Mouse (Mus musculus): Measurements from ENCODE around the gene Dtx3l.
"Not testable (repeated sequence)": the region's sequence is repeated elsewhere in the genome, so short reads cannot be mapped to it uniquely, and the experiment has no call there.

Gene Dtx3l

DNA sequence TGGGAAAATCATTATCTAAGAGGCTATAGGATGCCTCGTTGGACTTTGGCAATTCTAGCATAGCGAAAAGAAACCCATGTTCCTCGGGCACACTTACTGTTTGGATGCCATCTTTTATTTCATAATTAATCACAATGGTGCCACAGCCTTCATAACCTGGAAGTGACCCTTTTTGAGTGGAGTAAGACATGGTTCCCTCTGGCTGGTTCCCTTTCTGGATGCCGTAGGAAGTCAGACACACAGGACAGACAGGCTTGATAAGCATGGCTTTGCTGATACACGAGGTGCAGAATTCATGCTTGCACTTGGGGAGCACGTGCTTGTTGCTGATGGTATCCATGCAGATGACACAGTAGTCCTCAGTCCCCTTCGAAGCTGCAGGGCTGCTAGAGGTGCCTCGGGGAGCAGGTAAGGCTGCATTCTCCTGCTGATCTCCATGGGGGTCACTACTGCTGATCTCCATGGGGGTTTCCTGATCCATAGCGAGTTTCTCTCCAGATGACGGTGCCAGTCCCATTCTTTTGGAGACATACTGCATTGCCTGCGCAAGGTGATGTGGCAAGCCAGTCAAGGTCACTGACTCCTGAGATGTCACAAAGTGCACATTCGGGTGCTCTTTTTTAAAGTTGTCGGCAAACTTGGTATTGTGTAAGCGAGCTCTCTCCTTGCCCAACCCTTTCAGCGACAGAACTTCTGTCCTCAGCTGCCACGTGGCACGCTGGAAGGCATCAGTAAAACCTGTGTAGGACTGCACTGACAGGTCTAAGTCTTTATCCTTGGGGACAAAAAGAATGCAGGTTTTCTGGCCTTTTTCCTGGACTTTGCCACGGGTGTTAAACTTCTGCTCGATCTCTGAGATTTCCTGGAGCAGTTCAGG, 6.5 kb downstream of the Dtx3l start:
- DNase-seq (ENCODE audit: low read depth, low spot score) = no peak

DNA sequence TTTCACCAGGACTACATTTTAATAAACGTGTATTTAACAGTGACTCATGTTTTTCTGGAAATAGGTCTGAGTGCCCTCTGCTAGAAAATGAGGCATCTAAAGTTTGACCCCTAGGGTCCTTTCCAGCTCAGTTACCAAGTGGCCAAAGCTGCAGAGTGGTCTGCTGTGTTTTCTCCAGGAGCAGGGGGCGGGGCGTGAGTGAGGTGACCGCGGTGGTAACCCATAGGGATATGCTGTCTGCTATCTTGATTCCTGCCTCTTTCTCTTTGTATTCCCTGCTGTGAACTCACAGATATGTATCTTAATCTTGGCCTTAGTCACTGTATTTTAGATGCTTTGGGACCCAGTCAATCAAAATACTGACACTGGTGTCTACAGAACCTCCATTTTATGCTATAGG, 14.6 kb downstream of the Dtx3l start:
- no peak for DNase-seq (ENCODE audit: low read depth, low spot score)

DNA sequence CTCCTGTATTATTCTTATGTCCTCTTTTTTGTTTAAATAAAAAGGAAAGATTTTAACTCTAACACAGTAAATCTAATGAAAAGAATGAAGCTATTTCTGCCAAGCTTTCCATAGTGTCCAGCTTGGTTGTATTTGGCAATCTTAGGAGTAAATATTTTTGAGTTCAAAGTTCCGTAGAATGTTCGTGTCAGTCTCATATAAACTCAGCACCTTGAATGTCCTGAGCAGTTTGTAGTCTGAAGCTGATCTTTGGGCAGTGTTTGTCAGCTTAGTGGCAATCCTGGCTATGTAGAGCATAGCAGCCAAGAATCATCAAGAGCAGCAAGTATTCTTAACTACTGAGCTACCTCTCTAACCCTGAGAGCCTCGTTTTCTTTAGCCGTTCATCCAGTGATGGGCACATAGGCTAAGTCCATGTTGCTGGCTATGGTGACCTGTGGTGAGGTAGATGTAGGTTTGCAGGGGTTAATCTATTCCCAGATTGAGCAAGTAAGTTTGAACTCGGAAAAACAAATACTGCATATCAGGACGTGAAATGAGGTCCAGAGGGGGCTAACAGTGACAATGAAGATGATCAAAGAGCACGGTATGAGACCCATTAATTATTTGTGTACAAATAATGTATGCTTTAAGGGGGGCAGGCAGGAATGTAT, 15.3 kb downstream of the Dtx3l start:
- no peak for DNase-seq (ENCODE audit: low read depth, low spot score)

DNA sequence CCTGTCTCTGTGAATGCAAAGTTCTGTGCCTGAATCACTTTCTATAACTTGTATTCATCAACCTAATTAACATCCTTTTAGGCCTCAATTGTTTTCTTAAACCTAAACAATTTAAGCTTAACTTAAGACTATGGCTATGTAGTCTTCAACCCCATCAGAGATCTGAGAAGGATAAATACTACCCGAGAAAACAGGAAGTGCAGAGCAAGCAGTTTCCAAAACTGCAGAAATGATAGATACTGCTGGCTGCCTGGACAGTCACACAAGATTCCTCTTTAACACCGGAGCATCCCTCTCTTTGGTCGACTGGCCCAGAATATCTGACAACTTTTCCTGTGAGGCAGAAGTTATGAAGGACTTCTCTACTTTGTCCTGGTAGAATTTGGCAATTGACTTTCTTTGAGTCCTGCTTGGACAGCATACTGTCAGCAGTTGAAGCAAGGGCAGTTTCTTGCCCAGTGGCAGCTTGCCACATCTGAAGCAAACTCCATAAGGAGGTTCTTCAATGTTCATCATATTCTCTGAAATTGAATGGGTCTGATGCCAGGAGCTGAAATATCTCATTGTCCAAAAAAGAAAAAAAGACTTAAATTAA, 16.6 kb downstream of the Dtx3l start:
- no peak for DNase-seq (ENCODE audit: low read depth, low spot score)

DNA sequence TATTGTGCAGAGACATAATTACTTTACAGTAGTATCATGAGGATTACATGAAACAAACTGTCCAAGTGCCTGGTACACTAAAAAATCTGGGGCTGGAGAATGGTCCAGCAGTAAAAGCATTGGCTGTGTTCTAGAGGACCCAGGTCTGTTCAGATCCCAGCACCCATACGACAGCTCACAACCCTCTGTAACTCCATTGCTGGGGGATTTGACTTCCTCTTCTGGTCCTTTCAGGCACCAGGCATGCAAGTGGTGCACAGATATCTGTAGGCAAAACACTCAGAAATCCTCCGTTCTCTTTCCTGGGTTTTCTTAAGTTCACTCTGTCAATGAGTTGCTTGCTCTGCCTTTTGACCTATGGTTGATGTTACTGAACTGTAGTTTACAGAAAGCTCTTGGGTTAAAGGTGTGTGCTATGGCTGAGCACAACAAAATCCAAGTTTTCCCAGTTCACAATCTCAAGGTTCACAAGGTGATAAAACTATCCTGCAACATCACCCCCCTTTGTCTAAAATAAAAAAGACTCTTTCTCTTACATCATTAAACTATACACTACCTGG, 17.2 kb downstream of the Dtx3l start:
- no peak for DNase-seq (ENCODE audit: low read depth, low spot score)

DNA sequence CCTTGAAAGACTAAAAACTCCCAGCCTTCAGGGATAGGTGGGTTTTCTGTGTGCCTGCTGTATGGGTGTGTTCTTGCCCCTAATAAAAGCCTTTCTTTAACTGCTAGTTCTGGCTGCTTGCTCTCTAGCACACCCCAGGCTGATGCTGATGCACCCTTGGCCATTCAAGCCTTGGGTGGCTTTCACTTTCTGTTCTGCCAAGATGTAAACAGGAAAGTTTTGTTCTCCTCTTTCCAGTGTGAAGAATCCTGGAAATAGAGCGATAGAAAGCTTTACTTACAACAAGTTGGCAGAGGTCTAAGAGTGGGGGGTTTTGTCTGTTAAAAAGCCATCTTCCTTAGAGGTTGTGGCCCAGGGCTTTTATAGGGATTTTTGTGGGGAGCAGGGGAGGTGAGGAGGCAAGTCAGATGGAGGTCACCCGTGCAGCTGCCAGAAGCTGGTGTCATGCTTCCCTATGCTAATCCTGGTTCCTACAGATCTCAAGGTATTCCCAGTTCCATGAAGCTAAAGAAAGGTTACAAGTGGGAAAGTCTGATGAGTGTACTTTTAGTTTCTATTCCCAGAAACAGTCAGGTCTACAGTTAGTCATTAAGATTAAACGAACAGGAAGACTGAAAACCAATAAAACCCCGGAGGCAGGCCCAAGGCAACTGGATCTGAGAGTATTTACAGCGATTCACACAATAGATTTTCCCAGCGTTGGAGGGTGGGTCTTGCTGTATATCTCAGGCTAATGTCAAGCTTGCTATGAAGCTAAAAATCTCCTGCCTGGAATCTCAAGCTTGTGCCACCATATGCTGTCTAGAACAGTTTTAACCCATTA, 20.0 kb downstream of the Dtx3l start:
- peak; percentile 37 for DNase-seq (ENCODE audit: low read depth, low spot score)

DNA sequence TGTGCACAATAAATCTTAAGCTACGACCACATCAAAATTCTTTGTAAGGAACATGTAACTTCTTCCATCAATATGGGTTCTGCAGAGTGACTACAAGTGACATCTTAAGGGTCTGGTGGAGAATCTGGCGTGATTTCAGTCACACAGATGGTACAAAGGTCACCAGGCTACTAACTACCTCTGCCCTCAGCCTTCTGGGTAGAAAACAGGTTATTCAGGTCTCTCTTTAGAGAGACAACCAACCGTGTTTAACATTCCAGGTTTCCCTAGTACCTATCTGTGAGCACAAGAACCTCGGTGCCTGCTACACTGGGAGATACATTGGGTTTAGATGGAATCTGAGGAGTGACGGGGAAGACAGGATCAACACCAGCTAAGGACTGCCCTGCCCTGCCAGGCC, 24.6 kb downstream of the Dtx3l start:
- no peak for DNase-seq (ENCODE audit: low read depth, low spot score)

DNA sequence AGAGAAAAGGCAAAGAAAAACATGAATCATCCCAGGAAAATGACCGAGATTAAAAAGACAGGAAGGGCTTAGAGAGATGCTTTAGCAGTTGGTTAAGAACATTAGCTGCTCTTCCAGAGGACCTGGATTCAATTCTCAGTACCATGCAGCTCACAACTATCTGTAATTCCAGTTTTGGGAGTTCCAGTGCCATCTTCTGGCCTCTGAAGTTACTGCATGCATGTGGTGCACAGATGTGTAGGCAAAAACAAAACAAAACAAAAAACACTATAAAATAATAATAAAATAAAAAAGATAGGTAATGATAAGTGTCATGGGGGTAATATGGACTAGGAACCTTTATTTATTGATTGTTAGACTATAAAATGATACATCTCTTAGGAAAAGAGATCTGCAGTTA, 25.4 kb downstream of the Dtx3l start:
- DNase-seq (ENCODE audit: low read depth, low spot score) = peak; percentile 65

DNA sequence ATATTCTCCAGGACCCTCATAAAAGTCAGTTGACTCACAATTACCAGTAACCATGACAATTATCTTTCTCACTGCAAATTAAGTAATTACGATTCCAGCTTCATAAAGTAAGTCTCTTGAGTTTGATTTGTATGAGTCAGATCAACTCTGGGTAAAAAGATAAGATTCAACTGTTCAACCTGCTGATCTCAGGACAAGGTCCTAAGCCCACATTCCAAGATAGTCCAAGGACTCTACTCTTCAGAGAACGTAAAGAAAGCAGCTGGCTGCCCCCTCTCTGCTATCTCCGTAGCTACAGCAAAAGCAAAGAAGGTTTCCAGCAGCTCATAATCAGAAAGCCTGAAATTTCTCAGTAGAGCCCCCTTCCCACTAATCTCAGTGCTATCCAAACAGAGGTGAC, 27.5 kb downstream of the Dtx3l start:
- no peak for DNase-seq (ENCODE audit: low read depth, low spot score)

DNA sequence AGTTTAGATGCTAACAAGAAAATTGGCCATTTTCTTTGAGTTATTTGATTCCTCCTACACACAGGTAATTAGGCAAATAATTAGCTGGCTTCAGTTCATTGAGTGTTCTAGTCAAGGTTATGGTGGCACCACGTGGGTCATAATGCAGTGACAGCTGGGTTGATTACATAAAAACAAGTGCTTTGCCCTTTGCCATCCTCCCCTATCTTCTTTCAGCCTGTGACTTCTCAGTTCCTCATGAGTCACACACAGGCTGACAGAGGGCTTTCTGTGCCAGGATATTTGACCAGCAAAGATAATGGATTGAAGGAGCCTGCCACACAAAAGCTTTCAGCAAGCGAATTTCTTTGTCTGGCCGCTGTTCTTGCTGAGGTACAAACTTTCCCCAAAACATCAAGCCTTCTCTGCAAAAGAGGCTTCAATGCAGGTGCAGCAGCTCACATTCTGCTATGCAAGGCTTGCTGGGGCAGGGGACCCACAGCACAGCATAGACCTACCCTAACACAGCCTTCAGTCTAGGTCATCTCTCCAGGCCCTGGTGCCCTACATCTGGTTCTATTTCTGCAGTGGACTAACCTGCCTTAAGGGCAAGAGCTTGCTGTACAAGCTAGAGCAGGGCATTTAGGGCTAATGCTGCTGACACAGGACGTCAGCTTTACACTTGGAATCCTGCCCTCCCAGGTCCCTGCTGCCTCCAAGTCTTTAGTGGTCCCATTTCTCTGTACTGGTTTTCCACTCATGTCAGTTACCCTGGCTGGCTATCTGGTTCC, 31.3 kb downstream of the Dtx3l start:
- peak; percentile 58 for DNase-seq (ENCODE audit: low read depth, low spot score)

DNA sequence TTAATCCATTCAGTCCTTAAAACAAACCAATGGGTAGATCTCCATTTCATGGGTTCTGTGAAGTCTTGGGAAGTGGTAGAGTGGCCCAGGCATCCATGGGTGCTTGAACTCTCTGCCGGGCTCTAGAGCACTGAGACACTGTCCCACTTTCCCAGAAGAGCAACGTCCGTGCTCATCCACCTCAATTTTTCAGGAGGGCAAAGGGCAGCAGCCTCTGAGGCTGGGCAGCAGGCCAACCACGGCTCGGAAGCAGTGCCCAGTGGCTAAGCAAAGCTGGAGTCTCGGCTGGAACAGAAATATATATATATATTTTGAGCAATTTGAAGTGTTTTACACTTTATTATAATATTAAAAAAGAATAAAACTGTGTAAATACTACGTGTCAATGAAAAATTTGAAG, 32.1 kb downstream of the Dtx3l start:
- DNase-seq (ENCODE audit: low read depth, low spot score) = no peak

DNA sequence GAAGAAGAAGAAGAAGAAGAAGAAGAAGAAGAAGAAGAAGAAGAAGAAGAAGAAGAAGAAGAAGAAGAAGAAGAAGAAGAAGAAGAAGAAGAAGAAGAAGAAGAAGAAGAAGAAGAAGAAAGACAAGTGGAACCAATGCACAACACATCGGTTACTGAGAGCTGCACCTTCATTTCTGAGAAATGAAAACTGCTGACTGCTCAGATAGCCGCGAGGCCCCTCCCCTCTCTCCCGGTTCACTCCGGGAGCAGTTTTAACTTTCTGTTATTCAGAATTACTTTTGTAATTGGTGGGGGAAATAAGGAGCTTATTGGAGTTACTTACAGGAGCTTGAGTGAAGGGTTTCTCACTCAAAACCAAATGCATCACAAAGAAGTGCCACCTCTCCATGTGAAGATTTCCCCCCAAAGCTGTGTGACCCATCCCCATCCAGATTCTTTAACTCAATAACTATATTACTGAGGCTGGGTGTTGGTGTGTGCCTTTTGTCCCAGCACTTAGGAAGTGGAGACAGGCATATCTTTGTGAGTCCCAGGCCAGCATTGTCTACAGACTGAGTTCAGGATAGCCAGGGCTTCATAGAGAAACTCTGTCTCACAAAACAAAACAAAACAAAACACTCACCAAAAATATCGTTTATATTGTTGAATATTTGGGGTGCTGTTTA, 33.0 kb downstream of the Dtx3l start:
- DNase-seq (ENCODE audit: low read depth, low spot score) = no peak

DNA sequence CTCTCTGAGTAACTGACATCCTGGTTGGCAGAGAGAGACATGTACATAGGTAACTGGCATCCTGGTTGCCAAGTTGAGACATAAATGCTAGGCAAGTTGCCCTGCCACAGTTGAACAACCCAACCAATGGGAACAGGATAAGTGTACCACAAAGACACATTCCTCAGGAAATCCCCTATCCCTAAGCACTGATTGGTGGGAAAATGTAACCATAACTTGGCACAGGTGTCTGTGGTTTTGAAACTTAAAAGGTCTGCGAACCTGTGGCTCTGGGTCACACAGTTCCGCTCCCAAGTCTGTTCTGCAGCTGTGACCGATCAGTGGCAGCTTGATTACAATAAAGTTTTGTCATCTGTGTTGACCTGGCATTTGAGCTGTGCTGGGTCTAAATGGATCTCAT, 33.6 kb downstream of the Dtx3l start:
- peak; percentile 70 for DNase-seq (ENCODE audit: low read depth, low spot score)

DNA sequence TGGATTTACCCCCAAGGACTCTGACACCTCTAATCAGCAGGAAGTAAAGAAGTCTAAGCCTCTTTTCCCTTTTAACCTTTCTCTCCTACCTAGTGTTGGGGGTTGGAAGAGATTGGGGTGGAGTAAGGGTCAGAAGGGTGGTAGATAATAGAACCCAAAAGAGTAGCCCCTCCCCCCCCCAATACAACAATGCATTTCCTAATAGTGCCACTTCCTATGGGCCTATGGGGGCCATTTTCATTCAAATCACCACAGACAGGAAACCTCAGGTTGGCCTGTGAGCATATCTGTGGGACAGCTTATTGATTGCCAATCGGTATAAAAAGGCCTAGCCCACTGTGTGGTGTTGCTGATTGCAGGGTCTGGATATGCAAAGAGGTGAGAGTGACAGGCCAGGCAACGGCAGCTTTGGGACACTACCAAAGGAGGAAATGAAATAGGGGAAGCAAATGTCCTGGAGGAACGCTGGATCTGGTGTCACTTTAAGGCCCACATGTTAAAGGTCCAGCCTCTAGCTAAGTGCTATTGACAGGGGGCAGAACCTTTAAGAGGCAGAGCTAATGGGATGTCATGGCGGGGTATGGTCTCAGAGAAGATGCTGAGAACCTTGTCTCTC, 34.7 kb downstream of the Dtx3l start:
- DNase-seq (ENCODE audit: low read depth, low spot score) = no peak

DNA sequence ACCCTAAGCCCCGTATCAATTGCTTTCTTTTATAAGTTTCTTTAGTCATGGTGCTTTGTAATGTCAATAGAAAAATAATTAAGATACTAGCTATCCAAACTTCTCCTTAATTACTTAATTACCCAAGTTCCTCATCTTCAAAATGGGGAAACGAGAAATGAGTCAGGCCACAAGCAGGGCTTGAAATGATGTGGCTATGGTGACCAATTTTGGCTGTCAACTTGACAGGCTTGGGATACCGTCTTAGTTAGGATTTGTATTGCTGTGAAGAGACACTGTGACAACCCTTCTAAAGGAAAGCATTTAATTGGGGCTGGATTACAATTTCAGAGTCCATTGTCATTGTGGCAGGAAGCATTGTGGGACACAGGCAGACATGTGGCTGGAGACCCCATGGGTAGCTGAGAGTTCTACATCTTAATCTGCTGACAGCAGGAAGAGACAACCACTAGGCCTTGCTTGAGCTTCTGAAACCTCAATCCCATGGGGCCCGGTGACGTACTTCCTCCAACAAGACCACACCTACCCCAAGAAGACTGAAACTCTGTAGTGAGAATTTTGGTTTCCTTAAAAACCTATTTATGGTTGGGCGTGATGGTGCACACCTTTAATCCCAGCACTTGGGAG, 35.8 kb downstream of the Dtx3l start:
- DNase-seq (ENCODE audit: low read depth, low spot score) = no peak

DNA sequence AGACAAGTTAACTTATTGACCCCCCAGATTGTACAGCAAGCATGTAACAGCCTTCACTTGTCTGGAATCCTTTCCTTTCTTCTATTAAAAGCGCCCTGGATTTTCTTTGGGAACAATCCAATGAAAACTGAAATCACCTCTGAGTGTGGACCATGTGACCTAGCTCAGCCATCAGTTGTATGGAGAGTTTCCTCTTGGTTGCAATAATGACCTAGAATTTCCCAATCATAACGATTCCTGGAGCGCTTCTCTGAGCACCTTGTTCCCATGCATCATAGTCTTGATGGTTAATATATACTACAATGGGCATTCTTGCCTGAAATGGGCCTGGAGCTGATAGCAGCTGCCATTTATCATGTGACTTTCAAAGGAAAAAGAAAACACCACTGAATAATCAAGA, 38.4 kb downstream of the Dtx3l start:
- no peak for DNase-seq (ENCODE audit: low read depth, low spot score)

DNA sequence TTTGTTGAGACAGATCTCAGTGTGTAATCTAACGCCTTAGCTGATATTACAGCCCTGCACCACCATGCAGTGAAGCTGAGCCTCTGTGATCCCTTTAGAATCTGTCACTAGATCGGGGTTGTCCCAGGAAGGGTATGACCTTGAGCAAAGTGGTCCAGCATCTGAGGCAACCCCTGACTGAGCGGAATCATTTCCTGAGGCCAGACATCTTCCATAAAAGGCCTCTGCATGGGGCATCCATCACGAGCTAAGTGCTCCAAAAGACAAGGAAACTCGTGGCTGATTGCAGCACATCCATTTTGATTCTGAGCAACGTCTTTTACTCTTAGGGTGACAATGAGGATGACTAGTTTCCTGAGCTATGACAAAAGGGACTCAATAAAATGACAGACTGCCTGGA, 44.0 kb downstream of the Dtx3l start:
- DNase-seq (ENCODE audit: low read depth, low spot score) = no peak

DNA sequence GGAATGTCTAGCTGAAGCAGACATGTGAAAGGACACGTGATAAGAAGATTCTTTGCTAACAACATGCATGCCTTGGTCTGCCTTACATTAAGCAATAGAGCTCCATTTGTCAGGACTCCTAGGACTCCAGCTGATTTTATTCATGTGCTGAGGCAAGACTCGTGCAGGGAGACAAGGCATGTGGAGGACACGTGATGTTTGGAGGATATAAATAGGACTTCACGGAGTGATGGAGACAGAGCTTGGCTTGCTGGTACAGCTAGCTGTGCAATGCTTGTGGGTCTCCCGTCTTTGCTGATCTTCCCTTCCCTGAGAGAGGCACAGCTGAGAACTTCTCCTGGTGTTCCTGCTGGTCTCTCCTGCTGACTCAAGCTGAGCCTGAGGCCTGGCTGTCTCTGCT, 47.3 kb downstream of the Dtx3l start:
- DNase-seq (ENCODE audit: low read depth, low spot score) = not testable (repeated sequence)

DNA sequence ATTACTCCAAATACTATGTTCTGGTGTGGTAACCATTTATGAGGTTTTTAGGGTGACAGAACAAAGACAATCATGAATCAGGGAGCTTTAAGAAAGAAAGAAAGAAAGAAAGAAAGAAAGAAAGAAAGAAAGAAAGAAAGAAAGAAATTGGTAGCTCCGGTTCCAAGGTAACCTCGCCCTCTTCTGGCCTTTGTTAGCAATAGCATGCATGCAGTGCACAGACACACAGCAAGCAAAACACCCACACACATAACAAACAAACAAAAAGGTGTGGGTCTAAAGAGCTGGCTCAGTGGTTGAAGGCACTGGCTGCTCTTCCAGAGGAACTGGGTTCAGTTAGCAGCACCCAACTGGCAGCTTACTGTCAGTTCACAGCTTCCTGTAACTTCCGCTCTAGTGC, 48.3 kb downstream of the Dtx3l start:
- peak; percentile 31 for DNase-seq (ENCODE audit: low read depth, low spot score)

All from 3T3-L1 (cell line).